Mouse (Mus musculus) frontal cortex, postnatal 25 days (tissue): ENCODE results near the gene Rbm18.
A peak's percentile ranks its signal among the peaks of the same experiment; 100 is the strongest.
"Not testable (repeated sequence)": the region's sequence is repeated elsewhere in the genome, so short reads cannot be mapped to it uniquely, and the experiment has no call there.

Experiments
- DNase-seq, 2 experiments: peaks; one replicate each; pipeline ENCODE4 v3.0.0; 2022; ENCODE audit warnings: low spot score in 2 of 2

Gene Rbm18

GRCm38 (mm10) chr2:36136300-36136941 is at the start of gene Rbm18, which contains the start of gene Mrrf:
Rbm18 (minus strand) TSS chr2:36136773.
Mrrf (plus strand) TSS chr2:36136389.
- peak; percentile 93 to 94 for DNase-seq

- no peak for DNase-seq
These were observed 48.3 kb upstream of the Rbm18 start for GRCm38 (mm10) chr2:36184876-36185275.

GRCm38 (mm10) chr2:36184192-36184591 is 47.6 kb upstream of the Rbm18 start:
- no peak for DNase-seq

GRCm38 (mm10) chr2:36183278-36183677 is 46.7 kb upstream of the Rbm18 start:
- DNase-seq: no peak

- DNase-seq: not testable (repeated sequence)
These were observed 45.2 kb upstream of the Rbm18 start for GRCm38 (mm10) chr2:36181587-36182368.

- DNase-seq: no peak
These were observed 42.9 kb upstream of the Rbm18 start for GRCm38 (mm10) chr2:36179487-36179886.

- no peak for DNase-seq
These were observed 36.0 kb upstream of the Rbm18 start for GRCm38 (mm10) chr2:36172574-36172973.

GRCm38 (mm10) chr2:36172136-36172535 is 35.6 kb upstream of the Rbm18 start:
- DNase-seq: no peak

GRCm38 (mm10) chr2:36169176-36169575 is 32.6 kb upstream of the Rbm18 start:
- DNase-seq: no peak

- no peak for DNase-seq
These were observed 31.5 kb upstream of the Rbm18 start for GRCm38 (mm10) chr2:36167990-36168618.

GRCm38 (mm10) chr2:36159336-36159735 is 22.8 kb upstream of the Rbm18 start:
- DNase-seq: no peak

GRCm38 (mm10) chr2:36157461-36157860 is 20.9 kb upstream of the Rbm18 start:
- no peak for DNase-seq

GRCm38 (mm10) chr2:36152401-36152800 is 15.8 kb upstream of the Rbm18 start:
- not testable (repeated sequence) for DNase-seq

GRCm38 (mm10) chr2:36148876-36149365 is 12.3 kb upstream of the Rbm18 start:
- DNase-seq: no peak

GRCm38 (mm10) chr2:36139096-36139495 is 2.5 kb upstream of the Rbm18 start:
- DNase-seq: no peak

GRCm38 (mm10) chr2:36135887-36136286 is 686 bp downstream of the Rbm18 start:
- no peak for DNase-seq

- no peak for DNase-seq
These were observed 7.5 kb downstream of the Rbm18 start for GRCm38 (mm10) chr2:36129051-36129450.

- DNase-seq: no peak
These were observed 8.6 kb downstream of the Rbm18 start for GRCm38 (mm10) chr2:36127973-36128372.

- DNase-seq: no peak
These were observed 9.7 kb downstream of the Rbm18 start for GRCm38 (mm10) chr2:36126795-36127429.

GRCm38 (mm10) chr2:36112632-36113031 is 23.9 kb downstream of the Rbm18 start:
- DNase-seq: no peak

GRCm38 (mm10) chr2:36108615-36109014 is 28.0 kb downstream of the Rbm18 start:
- DNase-seq: no peak
